Mouse (Mus musculus) frontal cortex, postnatal 10 days (tissue): ENCODE data around the gene Prelid1.

ENCODE experiments used
- DNase-seq, 2 experiments: peaks; one replicate each; pipeline ENCODE4 v3.0.0; 2022; ENCODE audit warnings: low spot score in 2 of 2, mixed read lengths in 1 of 2

The Prelid1 gene

GRCm38 (mm10) chr13:55332331-55332730 lies 12.0 kb downstream of the Prelid1 start:
- DNase-seq, result no peak

- DNase-seq, result no peak
These were observed 15.4 kb downstream of the Prelid1 start for GRCm38 (mm10) chr13:55335701-55336100.

- no peak for DNase-seq
These were observed 17.2 kb downstream of the Prelid1 start for GRCm38 (mm10) chr13:55337341-55337975.

- no peak for DNase-seq
These were observed 18.1 kb downstream of the Prelid1 start for GRCm38 (mm10) chr13:55338131-55339054.

GRCm38 (mm10) chr13:55339259-55339658 lies 19.0 kb downstream of the Prelid1 start:
- no peak for DNase-seq

GRCm38 (mm10) chr13:55342469-55342868 lies 22.2 kb downstream of the Prelid1 start:
- DNase-seq, result no peak

- DNase-seq, result no peak
These were observed 24.0 kb downstream of the Prelid1 start for GRCm38 (mm10) chr13:55344286-55344685.

GRCm38 (mm10) chr13:55346745-55347144 lies 26.4 kb downstream of the Prelid1 start:
- DNase-seq, result no peak

- no peak for DNase-seq
These were observed 40.8 kb downstream of the Prelid1 start for GRCm38 (mm10) chr13:55361145-55361544.

GRCm38 (mm10) chr13:55361974-55362452 lies 41.7 kb downstream of the Prelid1 start:
- DNase-seq, result no peak

- DNase-seq, result peak; percentile 97 to 98
These were observed 42.3 kb downstream of the Prelid1 start, which contains the start of gene Lman2 for GRCm38 (mm10) chr13:55362453-55363060. Gene Lman2 (minus strand): TSS chr13:55362783.

GRCm38 (mm10) chr13:55368401-55368800 lies 48.1 kb downstream of the Prelid1 start:
- DNase-seq, result no peak

- DNase-seq, result peak; percentile 23 to 56
These were observed 49.3 kb downstream of the Prelid1 start, which contains the start of gene Rgs14 for GRCm38 (mm10) chr13:55369531-55370114. Gene Rgs14 (plus strand): TSS chr13:55369732.

- DNase-seq, result no peak
These were observed 49.9 kb downstream of the Prelid1 start for GRCm38 (mm10) chr13:55370234-55370633.

GRCm38 (mm10) chr13:55371007-55371681 lies 50.8 kb downstream of the Prelid1 start:
- no peak for DNase-seq

GRCm38 (mm10) chr13:55371740-55372139 lies 51.4 kb downstream of the Prelid1 start:
- no peak for DNase-seq

- no peak for DNase-seq
These were observed 54.1 kb downstream of the Prelid1 start for GRCm38 (mm10) chr13:55374206-55374924.
